Mouse (Mus musculus): ENCODE results near the gene Gm20388. TPM values are rescaled to one million over a fixed set of nuclear protein-coding genes. Genes with fewer than 3 reads are reported as not detected.

Gene Gm20388
- polyA plus RNA-seq, 1 experiment: 0.36 TPM

GRCm38 (mm10) chr8:122932561-122932959 is 3021.9 kb downstream of the Gm20388 start:
- H3K4me3 ChIP-seq (replicated peaks): no peak overlapping the region
- TF ChIP-seq GATA1 (IDR thresholded peaks at IDR 0.05; ENCODE audit: low read length): no peak
- TF ChIP-seq TAL1 (IDR thresholded peaks at IDR 0.05; ENCODE audit: low read length): no peak
- H3K4me1 ChIP-seq (ENCODE audit: control insufficient read depth): peaks cover 32% of the 10 kb centered on the region

GRCm38 (mm10) chr8:122933973-122934372 is 3023.3 kb downstream of the Gm20388 start:
- Histone ChIP-seq H3K9me3 (ENCODE audit: control insufficient read depth, low read length) (no peaks in the 10 kb centered on the region), H3K27me3 (ENCODE audit: control insufficient read depth) (no peaks in the 10 kb centered on the region), H3K4me3 (replicated peaks) (no peak overlapping the region), H3K4me1 (ENCODE audit: control insufficient read depth) (peaks cover 38% of the 10 kb centered on the region), H3K36me3 (ENCODE audit: control insufficient read depth) (peaks cover 18% of the 10 kb centered on the region)
- TF ChIP-seq TAL1 (IDR thresholded peaks at IDR 0.05; ENCODE audit: low read length) (no peak), GATA1 (IDR thresholded peaks at IDR 0.05; ENCODE audit: low read length) (no peak)

More at GRCm38 (mm10) chr8:122932561-122932959, 3021.9 kb downstream of the Gm20388 start:
- Histone ChIP-seq H3K9me3 (ENCODE audit: control insufficient read depth, low read length) (no peaks in the 10 kb centered on the region), H3K27me3 (ENCODE audit: control insufficient read depth) (no peaks in the 10 kb centered on the region), H3K36me3 (ENCODE audit: control insufficient read depth) (peaks cover 24% of the 10 kb centered on the region)

GRCm38 (mm10) chr8:122935118-122935517 is 3024.5 kb downstream of the Gm20388 start:
- TF ChIP-seq GATA1 (IDR thresholded peaks at IDR 0.05; ENCODE audit: low read length) (no peak), TAL1 (IDR thresholded peaks at IDR 0.05; ENCODE audit: low read length) (no peak)
- Histone ChIP-seq H3K27me3 (ENCODE audit: control insufficient read depth) (no peaks in the 10 kb centered on the region), H3K4me3 (replicated peaks) (no peak overlapping the region), H3K36me3 (ENCODE audit: control insufficient read depth) (peaks cover 20% of the 10 kb centered on the region), H3K9me3 (ENCODE audit: control insufficient read depth, low read length) (no peaks in the 10 kb centered on the region), H3K4me1 (ENCODE audit: control insufficient read depth) (peaks cover 45% of the 10 kb centered on the region)

GRCm38 (mm10) chr8:122935912-122936311 is 3025.3 kb downstream of the Gm20388 start:
- Histone ChIP-seq H3K27me3 (ENCODE audit: control insufficient read depth) (no peaks in the 10 kb centered on the region), H3K4me3 (replicated peaks) (no peak overlapping the region), H3K9me3 (ENCODE audit: control insufficient read depth, low read length) (no peaks in the 10 kb centered on the region), H3K36me3 (ENCODE audit: control insufficient read depth) (peaks cover 26% of the 10 kb centered on the region), H3K4me1 (ENCODE audit: control insufficient read depth) (peaks cover 45% of the 10 kb centered on the region)
- no peak for TF ChIP-seq TAL1 (IDR thresholded peaks at IDR 0.05; ENCODE audit: low read length)
- no peak for TF ChIP-seq GATA1 (IDR thresholded peaks at IDR 0.05; ENCODE audit: low read length)

GRCm38 (mm10) chr8:122937545-122938053 is 3027.0 kb downstream of the Gm20388 start:
- Histone ChIP-seq H3K9me3 (ENCODE audit: control insufficient read depth, low read length) (no peaks in the 10 kb centered on the region), H3K4me3 (replicated peaks) (no peak overlapping the region), H3K27me3 (ENCODE audit: control insufficient read depth) (no peaks in the 10 kb centered on the region), H3K4me1 (ENCODE audit: control insufficient read depth) (peaks cover 37% of the 10 kb centered on the region), H3K36me3 (ENCODE audit: control insufficient read depth) (peaks cover 28% of the 10 kb centered on the region)
- TF ChIP-seq GATA1 (IDR thresholded peaks at IDR 0.05; ENCODE audit: low read length): no peak
- no peak for TF ChIP-seq TAL1 (IDR thresholded peaks at IDR 0.05; ENCODE audit: low read length)

- Histone ChIP-seq H3K4me3 (replicated peaks) (no peak overlapping the region), H3K9me3 (ENCODE audit: control insufficient read depth, low read length) (no peaks in the 10 kb centered on the region), H3K36me3 (ENCODE audit: control insufficient read depth) (peaks cover 31% of the 10 kb centered on the region), H3K4me1 (ENCODE audit: control insufficient read depth) (peaks cover 34% of the 10 kb centered on the region), H3K27me3 (ENCODE audit: control insufficient read depth) (no peaks in the 10 kb centered on the region)
- TF ChIP-seq TAL1 (IDR thresholded peaks at IDR 0.05; ENCODE audit: low read length) (no peak), GATA1 (IDR thresholded peaks at IDR 0.05; ENCODE audit: low read length) (no peak)
Observed at GRCm38 (mm10) chr8:122938170-122938569, 3027.5 kb downstream of the Gm20388 start.

- no peak for TF ChIP-seq TAL1 (IDR thresholded peaks at IDR 0.05; ENCODE audit: low read length)
- no peak for TF ChIP-seq GATA1 (IDR thresholded peaks at IDR 0.05; ENCODE audit: low read length)
- peaks cover 28% of the 10 kb centered on the region for H3K36me3 ChIP-seq (ENCODE audit: control insufficient read depth)
- H3K9me3 ChIP-seq (ENCODE audit: control insufficient read depth, low read length): no peaks in the 10 kb centered on the region
- no peak overlapping the region for H3K4me3 ChIP-seq (replicated peaks)
- H3K27me3 ChIP-seq (ENCODE audit: control insufficient read depth): no peaks in the 10 kb centered on the region
- H3K4me1 ChIP-seq (ENCODE audit: control insufficient read depth): peaks cover 34% of the 10 kb centered on the region
Observed at GRCm38 (mm10) chr8:122938591-122938990, 3027.9 kb downstream of the Gm20388 start.

- peaks cover 23% of the 10 kb centered on the region for H3K36me3 ChIP-seq (ENCODE audit: control insufficient read depth)
- H3K4me1 ChIP-seq (ENCODE audit: control insufficient read depth): peaks cover 20% of the 10 kb centered on the region
- no peak overlapping the region for H3K4me3 ChIP-seq (replicated peaks)
- H3K27me3 ChIP-seq (ENCODE audit: control insufficient read depth): no peaks in the 10 kb centered on the region
- TF ChIP-seq TAL1 (IDR thresholded peaks at IDR 0.05; ENCODE audit: low read length): no peak
- no peak for TF ChIP-seq GATA1 (IDR thresholded peaks at IDR 0.05; ENCODE audit: low read length)
- H3K9me3 ChIP-seq (ENCODE audit: control insufficient read depth, low read length): no peaks in the 10 kb centered on the region
Observed at GRCm38 (mm10) chr8:122942803-122943713, 3032.4 kb downstream of the Gm20388 start.

GRCm38 (mm10) chr8:122945775-122946174 is 3035.1 kb downstream of the Gm20388 start:
- H3K27me3 ChIP-seq (ENCODE audit: control insufficient read depth): no peaks in the 10 kb centered on the region
- H3K36me3 ChIP-seq (ENCODE audit: control insufficient read depth): peaks cover 14% of the 10 kb centered on the region
- H3K9me3 ChIP-seq (ENCODE audit: control insufficient read depth, low read length): no peaks in the 10 kb centered on the region
- TF ChIP-seq TAL1 (IDR thresholded peaks at IDR 0.05; ENCODE audit: low read length): no peak
- no peak for TF ChIP-seq GATA1 (IDR thresholded peaks at IDR 0.05; ENCODE audit: low read length)
- no peak overlapping the region for H3K4me3 ChIP-seq (replicated peaks)
- peaks cover 14% of the 10 kb centered on the region for H3K4me1 ChIP-seq (ENCODE audit: control insufficient read depth)

All from erythroblast, embryonic 14.5 days (primary cell).